Mouse (Mus musculus) liver, embryonic 14.5 days (tissue): ENCODE measurements around the gene Slamf7. TPM values are rescaled to one million over a fixed set of nuclear protein-coding genes. Genes with fewer than 3 reads are reported as not detected.

ENCODE experiments used
- ATAC-seq: fragments of 200-750 bp; cut with Nextera tagmentation; 2 replicates; pipeline ENCODE4 v1.8.0; 2017; ENCODE audit warnings: moderate number of reproducible peaks, mild to moderate bottlenecking, moderate library complexity; ENCODE audit not compliant: insufficient read depth
- DNase-seq, 3 experiments: peaks; one replicate each; pipeline ENCODE4 v3.0.0-alpha.2; 2012 to 2013; ENCODE audit warnings: low read depth in 3 of 3, low spot score in 3 of 3
- H3K27ac ChIP-seq: fragments of 300-500 bp; sonication (generic); 2 replicates; pipeline ENCODE4 v1.5.1; 2014; ENCODE audit warnings: moderate library complexity, mild to moderate bottlenecking, control low read depth, inconsistent platforms
- H3K27me3 ChIP-seq: fragments of 300-500 bp; sonication (generic); 2 replicates; pipeline ENCODE4 v1.6.1; 2014; ENCODE audit warnings: mild to moderate bottlenecking, low read length, moderate library complexity; ENCODE audit not compliant: control insufficient read depth, insufficient read depth
- H3K36me3 ChIP-seq: fragments of 300-500 bp; sonication (generic); replicated peaks from 2 replicates; pipeline ENCODE4 v1.6.1; 2014; ENCODE audit warnings: low read depth; ENCODE audit not compliant: control insufficient read depth, insufficient read depth
- H3K4me1 ChIP-seq, 2 experiments: fragments of 200-500 bp in 1 of 2; fragments of 300-500 bp in 1 of 2; sonication (generic) in 1 of 2; replicated peaks; 2 replicates each; pipeline ENCODE4 v1.6.1; 2012 to 2014; ENCODE audit warnings: antibody characterized with exemption in 1 of 2, inconsistent platforms in 1 of 2, low read length in 1 of 2; ENCODE audit not compliant: control insufficient read depth in 2 of 2, insufficient read depth in 2 of 2
- H3K4me2 ChIP-seq: fragments of 300-500 bp; sonication (generic); 2 replicates; pipeline ENCODE4 v1.6.1; 2014; ENCODE audit warnings: low read depth, mild to moderate bottlenecking, control low read depth, moderate library complexity
- H3K4me3 ChIP-seq, 2 experiments: fragments of 200-500 bp in 1 of 2; fragments of 300-500 bp in 1 of 2; sonication (generic) in 1 of 2; 2 replicates each; pipeline ENCODE4 v1.5.1; 2012 to 2014; ENCODE audit warnings: low read depth in 2 of 2, low read length in 2 of 2, mild to moderate bottlenecking in 2 of 2, control low read depth in 1 of 2, inconsistent platforms in 1 of 2, moderate library complexity in 1 of 2; ENCODE audit not compliant: insufficient read depth in 1 of 2
- H3K9ac ChIP-seq: fragments of 300-500 bp; sonication (generic); replicated peaks from 2 replicates; pipeline ENCODE4 v1.6.1; 2014; ENCODE audit warnings: mild to moderate bottlenecking, control low read depth, moderate library complexity
- H3K9me3 ChIP-seq: fragments of 300-500 bp; sonication (generic); 2 replicates; pipeline ENCODE4 v1.6.1; 2016; ENCODE audit warnings: low read length, mixed read lengths; ENCODE audit not compliant: control insufficient read depth
- CTCF ChIP-seq: IDR thresholded peaks from 2 replicates; pipeline ENCODE4 v1.5.1; 2016; ENCODE audit warnings: antibody characterized with exemption, low read depth, control low read depth
- EP300 ChIP-seq: IDR thresholded peaks from 2 replicates; pipeline ENCODE4 v1.6.1; 2016; ENCODE audit warnings: antibody characterized with exemption, low read depth
- WGBS: fragments of 180-500 bp; shearing (Covaris S2); extraction: QIAGEN DNeasy Blood & Tissue Kit; methylation state at CpG from one replicate; pipeline ENCODE4 v1.1.7; 2014; ENCODE audit not compliant: insufficient replicate concordance; 5-methylcytosine and 5-hydroxymethylcytosine counted together
- polyA plus RNA-seq, 2 experiments: library from polyadenylated mRNA; depleted of rRNA in 1 of 2; stranded (reverse) in 1 of 2; unstranded in 1 of 2; fragments of >200 nt; fragmentation: Nextera tagmentation in 1 of 2; extraction: Ambion mirVana in 1 of 2; gene quantifications; 2 replicates each; pipeline versions ENCODE4 v1.2.1 to v1.2.3; 2012 to 2014

The Slamf7 gene
- polyA plus RNA-seq, 2 experiments: 0.03 to 0.17 TPM

DNA sequence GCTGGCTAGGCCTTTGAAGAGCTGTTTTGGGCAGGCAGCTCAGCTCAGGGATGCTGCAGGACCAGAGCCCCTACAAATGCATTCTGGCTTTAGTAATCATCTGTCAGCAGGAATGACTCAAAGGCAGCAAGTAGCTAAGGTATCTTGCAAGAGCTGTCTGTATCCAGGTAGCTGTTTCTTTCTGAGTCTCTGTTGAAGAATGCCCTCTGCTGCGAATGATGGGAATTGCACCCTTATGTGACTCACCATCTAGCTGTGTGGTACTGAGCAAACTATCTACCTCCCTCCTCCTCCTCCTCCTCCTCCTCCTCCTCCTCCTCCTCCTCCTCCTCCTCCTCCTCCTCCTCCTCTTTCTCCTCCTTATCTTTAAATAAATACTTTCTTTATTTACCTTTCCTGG is 42.1 kb downstream of the Slamf7 start:
- TF ChIP-seq CTCF (peak; percentile 35; the same call in 1 of the 2 replicates), EP300 (no peak)
- H3K4me2 ChIP-seq: no peak overlapping the region
- H3K27ac ChIP-seq: no peak overlapping the region
- no peak overlapping the region for H3K9ac ChIP-seq
- 27% methylated on average over 1 of the region's 1 CpGs for WGBS
- ATAC-seq (no peak), DNase-seq (no peak)
- H3K9me3 ChIP-seq: no peaks in the 10 kb centered on the region
- H3K4me3 ChIP-seq: no peak overlapping the region
- H3K4me1 ChIP-seq: no peaks in the 10 kb centered on the region
- no peaks in the 10 kb centered on the region for H3K36me3 ChIP-seq
- no peaks in the 10 kb centered on the region for H3K27me3 ChIP-seq

DNA sequence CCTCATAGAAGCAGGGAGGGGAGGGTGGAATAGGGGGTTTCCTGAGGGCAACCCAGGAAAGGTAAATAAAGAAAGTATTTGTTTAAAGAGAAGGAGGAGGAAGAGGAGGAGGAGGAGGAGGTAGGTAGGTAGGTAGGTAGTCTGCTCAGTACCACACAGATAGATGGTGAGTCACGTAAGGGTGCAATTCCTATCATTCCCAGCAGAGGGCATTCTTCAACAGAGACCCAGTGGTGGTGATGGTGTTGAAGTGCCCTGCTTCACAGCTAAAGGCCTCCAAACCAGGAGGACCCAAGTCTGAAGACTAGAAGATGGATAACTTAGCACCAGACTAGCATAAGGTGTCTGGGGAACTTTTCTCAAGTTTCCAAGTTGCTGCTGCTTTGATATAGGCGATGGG is 42.8 kb downstream of the Slamf7 start:
- no peak overlapping the region for H3K27ac ChIP-seq
- H3K4me3 ChIP-seq: no peak overlapping the region
- H3K27me3 ChIP-seq: no peaks in the 10 kb centered on the region
- H3K9me3 ChIP-seq: no peaks in the 10 kb centered on the region
- no peaks in the 10 kb centered on the region for H3K4me1 ChIP-seq
- WGBS: 60% methylated on average over 2 of the region's 2 CpGs
- no peak overlapping the region for H3K9ac ChIP-seq
- DNase-seq (no peak), ATAC-seq (no peak)
- H3K36me3 ChIP-seq: no peaks in the 10 kb centered on the region
- TF ChIP-seq CTCF (peak; percentile 72), EP300 (no peak)
- H3K4me2 ChIP-seq: no peak overlapping the region

DNA sequence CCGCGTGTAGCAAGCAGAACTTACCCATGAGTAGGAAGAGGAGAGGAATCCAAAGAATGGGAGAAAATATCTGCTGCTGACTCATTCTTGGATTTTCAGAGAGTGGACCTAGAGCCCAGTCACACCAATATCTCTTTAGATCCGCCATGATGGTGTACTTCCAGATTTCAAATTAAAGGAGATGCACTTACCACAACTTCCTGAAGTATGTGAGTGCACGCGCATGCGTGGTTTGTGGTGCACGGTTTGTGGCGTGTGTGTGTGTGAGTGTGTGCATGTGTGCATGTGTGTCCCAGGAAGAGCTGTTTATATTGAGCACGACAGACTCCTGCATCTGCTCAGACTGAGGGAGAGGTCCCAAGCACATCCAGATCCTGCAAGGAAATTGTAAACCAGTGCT is 45.7 kb downstream of the Slamf7 start, which contains the start of gene Ly9:
Gene Ly9, minus strand, starts transcription at position 235 of the 400 bp plus-strand sequence.
- TF ChIP-seq EP300: no peak
- no peak for TF ChIP-seq CTCF
- WGBS: 19% methylated on average over 9 of the region's 9 CpGs
- no peaks in the 10 kb centered on the region for H3K4me1 ChIP-seq
- DNase-seq (no peak), ATAC-seq (no peak)
- H3K27me3 ChIP-seq: no peaks in the 10 kb centered on the region
- no peak within 1 kb of the TSS for H3K27ac ChIP-seq
- no peak within 1 kb of the TSS for H3K9ac ChIP-seq
- H3K9me3 ChIP-seq: no peaks in the 10 kb centered on the region
- peak within 1 kb of the TSS; percentile 29; the same call in 1 of the 2 replicates for H3K4me2 ChIP-seq
- H3K4me3 ChIP-seq: no peak within 1 kb of the TSS; a peak in 1 of 4 replicates
- no peaks in the 10 kb centered on the region for H3K36me3 ChIP-seq

DNA sequence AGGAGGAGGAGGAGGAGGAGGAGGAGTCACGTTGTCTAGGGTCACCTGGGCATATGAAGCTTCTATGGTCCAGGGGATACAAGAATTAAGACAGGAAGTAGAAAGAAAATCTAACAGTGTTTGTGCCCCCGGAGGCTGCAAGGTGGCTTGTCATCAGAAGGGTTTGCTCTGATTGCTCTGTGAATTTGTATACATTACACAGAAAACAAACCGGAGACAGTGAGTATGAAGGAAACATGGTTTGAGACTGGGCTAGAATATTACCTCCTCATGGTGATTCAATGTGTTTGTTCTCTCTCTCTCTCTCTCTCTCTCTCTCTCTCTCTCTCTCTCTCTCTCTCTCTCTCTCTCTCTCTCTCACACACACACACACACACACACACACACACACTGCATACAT is 46.2 kb downstream of the Slamf7 start:
- Histone ChIP-seq H3K4me2 (peak overlapping the region; percentile 29; the same call in 1 of the 2 replicates), H3K27me3 (no peaks in the 10 kb centered on the region), H3K27ac (no peak overlapping the region), H3K9me3 (no peaks in the 10 kb centered on the region), H3K9ac (no peak overlapping the region), H3K4me3 (no peak overlapping the region), H3K4me1 (no peaks in the 10 kb centered on the region), H3K36me3 (no peaks in the 10 kb centered on the region)
- ATAC-seq: no peak
- no peak for DNase-seq
- TF ChIP-seq CTCF: no peak
- no peak for TF ChIP-seq EP300
- 52% methylated on average over 3 of the region's 3 CpGs for WGBS

DNA sequence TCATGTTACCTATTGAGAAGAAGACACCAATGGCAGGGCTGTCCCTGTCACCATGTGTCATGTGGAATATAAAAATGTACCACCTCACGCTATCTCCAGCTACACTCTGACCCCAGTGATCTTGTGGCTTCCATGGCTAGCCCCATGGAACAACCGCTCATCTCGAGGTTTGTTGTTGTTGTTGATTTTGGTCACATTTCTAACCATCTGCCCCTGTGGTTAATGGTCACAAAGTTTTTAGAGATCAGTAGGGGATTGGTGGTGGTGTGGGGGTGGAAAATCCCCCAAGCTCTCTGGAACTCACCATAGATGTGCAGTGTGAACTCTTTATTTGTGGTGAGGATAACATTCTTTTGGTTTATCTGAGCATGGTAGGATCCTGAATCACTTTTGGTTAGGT is 48.1 kb downstream of the Slamf7 start:
- DNase-seq: no peak
- Histone ChIP-seq H3K9me3 (no peaks in the 10 kb centered on the region), H3K27ac (no peak overlapping the region), H3K36me3 (no peaks in the 10 kb centered on the region), H3K27me3 (no peaks in the 10 kb centered on the region), H3K4me1 (no peaks in the 10 kb centered on the region), H3K4me3 (no peak overlapping the region), H3K4me2 (no peak overlapping the region), H3K9ac (no peak overlapping the region)
- TF ChIP-seq EP300 (no peak), CTCF (no peak)
- no peak for ATAC-seq
- WGBS: 50% methylated on average over 3 of the region's 3 CpGs
